Mouse (Mus musculus) lung, postnatal 4 days (tissue): Measurements from ENCODE around the gene Gabrb1.
A peak's percentile ranks its signal among the peaks of the same experiment; 100 is the strongest.

ENCODE experiments used
- DNase-seq, 2 experiments: peaks; one replicate each; pipeline ENCODE4 v3.0.0; 2021

The Gabrb1 gene

DNA sequence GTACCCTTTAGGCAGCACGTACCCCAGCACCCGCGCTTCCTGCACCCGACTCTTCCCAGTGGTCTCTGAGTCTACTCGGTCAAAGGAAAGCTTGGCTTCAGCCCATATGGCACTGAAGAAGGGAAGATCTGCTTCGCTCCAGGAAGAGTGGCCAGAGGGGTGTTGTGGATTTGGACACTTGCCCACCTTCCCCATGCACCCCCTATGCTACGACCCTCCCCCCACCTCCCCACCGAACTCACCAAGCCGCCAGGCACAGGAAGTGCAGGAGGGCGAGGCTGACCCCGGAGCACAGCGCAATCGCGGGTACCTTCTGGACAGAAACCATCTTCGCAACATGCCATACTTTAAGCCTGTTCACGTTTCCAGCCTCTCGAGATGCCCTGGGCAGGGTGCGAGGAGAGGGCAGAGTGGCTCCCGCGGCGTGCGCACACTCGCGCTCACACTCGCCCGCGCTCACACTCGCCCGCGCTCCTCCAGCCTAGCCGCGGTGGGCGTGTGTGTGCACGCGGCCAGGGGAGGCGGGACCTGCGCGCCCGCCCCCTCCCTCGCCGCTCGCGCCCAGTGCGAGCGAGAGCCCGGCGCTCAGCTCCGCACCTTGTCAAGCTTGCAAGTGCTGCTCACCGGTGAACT is at the start of gene Gabrb1:
Gene Gabrb1, plus strand, starts transcription at position 632 of the 633 bp plus-strand sequence.
- DNase-seq, result peak; percentile 4 to 31

DNA sequence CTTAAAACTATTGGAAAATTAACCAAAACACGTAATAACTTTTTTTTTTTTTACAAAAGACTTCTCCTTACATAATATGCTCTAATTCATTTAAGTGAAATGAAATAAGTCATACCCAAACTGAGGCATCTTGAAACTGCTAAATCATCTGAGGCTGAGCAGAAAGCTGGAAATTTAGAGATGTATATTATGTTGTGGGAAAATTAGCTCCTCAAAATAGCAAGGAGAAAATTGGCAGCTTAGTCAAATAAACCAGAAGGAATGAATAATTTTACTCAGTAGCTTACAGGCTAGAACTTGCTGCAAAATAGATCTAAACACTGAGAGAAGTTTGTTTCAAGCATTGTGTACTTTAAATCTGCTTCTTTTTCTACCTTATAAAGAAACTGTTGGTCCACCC is 49.2 kb upstream of the Gabrb1 start:
- no peak for DNase-seq

DNA sequence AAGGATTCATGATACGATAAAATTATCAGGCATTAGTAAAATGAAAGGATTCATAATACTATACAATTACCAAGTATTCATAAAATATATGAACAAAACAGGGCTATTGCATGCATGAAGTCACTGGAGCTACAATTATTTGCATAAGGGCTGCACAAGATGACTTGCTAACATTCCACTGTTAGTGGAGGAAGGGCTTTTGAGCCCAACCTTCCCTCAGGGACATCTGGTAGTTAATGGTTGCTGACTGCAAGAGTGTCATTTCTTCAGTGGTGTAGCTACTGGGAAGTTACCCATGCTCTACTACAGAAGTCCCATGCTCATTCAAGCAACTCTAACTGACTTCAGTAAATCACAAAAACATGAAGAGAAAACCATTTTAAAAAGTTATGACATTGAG is 43.6 kb upstream of the Gabrb1 start:
- DNase-seq, result no peak

DNA sequence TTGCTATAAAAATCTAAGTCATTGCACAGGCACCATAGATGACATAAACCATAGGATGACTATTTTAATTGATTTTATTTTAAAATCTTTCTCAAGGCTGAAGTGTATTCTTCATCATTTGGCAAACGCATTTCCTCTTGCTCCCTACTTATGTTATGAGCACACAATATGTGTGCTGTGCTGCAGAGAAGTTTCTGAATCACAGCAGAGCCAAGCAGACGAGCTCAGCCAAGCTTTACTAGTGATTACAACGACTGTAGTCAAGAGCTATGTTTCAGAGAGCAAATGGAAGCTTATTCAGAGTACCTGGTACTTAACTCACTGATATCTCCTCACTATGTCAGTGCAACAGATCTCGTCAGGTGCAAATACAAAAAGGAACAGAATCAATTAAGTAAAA is 41.2 kb upstream of the Gabrb1 start:
- DNase-seq, result no peak

DNA sequence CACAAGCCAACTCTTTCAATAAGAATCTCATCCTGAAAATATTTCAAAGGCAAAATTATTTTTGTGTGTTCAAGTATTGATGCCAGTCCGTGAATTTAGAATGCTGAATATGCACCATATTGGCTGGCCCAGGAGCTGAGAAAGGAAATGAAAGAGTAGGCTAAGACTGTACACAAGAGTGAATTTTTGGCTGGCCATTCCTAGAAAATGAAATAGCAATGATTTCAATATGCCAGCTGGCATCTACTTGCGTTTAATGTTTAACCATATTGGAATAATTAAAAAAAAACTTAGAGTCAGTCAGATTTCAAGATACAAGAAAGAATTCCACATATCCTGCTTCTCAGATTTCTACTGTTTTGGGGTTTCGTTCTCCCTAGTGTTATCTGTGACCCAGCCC is 30.1 kb upstream of the Gabrb1 start:
- no peak for DNase-seq

DNA sequence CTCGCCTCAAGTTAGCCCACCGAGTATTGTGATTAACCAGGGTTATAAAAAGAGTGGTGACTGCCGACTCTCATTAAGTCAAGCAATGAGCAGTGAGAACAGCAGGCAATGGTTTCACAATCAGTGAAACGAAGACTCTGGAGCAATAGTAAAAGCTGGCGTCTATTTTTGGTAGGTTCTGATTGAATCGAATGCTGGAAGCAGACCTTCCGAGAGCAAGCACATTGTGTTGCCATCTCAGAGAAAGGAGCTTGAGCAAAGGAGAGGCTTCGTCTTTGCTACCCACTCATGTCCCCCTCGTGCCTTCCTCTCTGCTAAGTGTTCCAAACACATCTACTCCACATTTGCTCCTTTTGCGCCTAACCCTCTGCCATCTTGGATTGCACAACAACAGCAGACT is 18.1 kb upstream of the Gabrb1 start:
- no peak for DNase-seq

DNA sequence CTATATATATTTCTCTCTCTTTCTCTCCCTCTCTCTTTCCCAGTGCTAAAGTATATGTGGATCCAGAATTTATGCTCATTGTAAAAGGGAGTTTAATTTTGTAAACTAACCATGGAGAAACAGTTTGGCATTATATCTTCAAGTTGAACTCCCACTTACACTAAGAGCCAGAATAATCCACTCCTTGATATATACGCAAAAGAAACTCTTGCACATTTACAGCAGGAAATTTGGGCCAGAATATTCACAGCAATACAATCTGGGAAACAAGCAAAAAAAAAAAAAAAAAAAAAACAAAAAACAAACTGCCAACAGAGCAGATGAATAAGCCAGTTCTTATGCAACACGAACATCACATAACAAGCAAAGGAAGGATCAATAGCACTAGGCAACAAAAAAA is 9.8 kb upstream of the Gabrb1 start:
- DNase-seq, result no peak

DNA sequence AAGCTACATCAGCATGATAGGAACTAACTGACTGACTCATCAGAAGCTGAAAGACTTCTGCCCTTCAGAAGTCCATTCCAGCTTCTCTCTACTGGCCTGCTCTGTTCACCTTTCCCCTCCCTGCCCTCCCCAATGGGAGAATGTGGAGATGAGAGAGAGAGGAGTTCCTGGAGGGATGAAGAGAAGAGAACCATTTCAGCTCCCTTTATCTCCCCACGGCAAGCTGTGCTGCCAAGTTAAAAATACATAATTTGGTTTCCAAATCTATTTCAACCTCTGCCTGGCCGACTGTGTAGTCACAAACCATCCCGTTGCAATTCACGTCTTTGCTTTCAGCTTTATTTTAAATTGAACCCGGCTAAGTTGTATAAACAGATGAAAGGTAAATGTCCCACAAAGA is 3.9 kb upstream of the Gabrb1 start:
- no peak for DNase-seq

DNA sequence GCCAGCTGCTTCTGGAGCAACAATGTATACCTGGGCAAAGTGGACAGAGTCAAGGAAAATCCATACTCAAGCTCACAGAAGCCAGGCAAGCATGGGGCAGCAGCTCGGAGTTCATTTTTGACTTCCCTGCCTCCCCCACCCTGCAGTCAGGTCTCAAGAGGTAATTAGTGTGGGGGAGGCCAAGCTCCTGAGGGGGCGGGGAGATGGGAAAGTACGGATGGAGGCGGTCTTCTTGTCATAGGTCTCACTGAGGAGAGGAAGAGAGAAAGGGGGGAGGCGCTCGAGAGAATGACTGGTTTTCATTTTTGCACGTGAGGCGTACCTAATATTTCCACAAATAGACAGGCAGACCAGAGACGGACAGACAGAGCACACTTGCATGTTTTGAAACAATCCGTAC is 1.1 kb upstream of the Gabrb1 start:
- no peak for DNase-seq

DNA sequence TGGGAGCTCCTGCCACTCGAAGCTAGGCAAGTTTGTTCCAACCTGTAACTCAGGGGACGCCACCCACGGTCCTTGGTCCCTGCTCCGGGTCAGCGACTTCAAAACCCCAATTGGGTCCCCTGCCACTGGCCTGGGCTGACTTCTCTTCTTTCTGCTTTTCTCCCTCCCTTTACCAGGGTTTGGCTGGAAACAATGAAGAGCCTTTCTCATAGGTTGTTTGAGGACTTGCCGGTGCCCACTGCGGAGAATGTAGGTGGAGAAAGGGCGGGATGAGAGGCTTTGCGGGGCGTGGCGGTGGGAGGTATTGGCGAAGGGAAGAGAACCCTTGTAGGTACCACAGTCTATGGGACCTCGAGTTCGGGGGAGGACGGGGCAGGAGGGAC is 193 bp downstream of the Gabrb1 start, which contains the start of gene Gabra4:
Gene Gabra4, minus strand, starts transcription at position 194 of the 383 bp plus-strand sequence.
- peak; percentile 6 to 22 for DNase-seq

DNA sequence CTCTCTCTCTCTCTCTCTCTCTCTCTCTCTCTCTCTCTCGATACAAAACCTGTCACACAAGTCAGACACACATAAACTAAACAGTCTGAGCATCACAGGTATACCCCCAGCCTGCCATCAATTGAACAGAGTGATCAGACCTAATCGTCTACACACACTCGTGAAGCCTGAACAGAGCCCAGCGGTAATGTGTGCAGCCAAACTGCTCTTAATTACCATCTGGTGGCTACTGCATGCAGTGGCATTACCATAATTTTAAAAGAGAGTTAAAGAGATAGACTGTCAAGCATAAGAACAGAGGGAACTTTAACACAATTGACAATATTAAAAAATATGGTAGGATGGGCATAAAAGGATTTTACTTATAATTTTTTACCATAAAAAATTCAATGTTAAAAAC is 7.7 kb downstream of the Gabrb1 start:
- no peak for DNase-seq

DNA sequence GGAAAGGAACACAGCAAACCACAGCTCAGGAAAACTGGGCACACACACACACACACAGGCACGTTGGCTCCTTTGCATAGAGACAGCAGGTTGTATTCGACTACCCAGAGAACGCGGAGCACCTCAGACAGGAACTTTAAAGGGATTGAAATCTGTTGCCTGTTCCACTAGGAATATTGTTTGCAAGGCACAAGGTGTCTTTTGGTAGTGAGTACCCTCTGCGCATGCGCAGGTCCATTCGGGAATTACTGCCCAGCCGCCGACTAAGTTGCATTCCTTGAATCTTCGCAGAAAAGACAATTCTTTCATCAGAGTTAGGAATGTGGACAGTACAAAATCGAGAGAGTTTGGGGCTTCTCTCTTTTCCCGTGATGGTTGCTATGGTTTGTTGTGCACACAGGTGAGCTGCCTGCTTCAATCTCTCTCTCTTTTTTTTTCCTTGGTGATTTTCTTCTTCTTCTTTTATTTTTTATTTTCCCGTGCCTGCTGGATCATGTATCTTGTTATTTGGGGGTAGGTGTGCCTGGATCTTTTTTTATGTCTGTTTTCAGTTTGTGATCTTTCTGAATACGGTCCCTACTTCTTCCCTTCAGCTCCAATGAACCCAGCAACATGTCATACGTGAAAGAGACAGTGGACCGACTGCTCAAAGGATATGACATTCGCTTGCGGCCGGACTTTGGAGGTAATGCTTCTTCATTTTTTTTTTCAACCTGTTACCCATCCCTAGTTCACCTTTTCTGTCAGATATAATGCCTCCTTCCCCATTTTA is 42.0 kb downstream of the Gabrb1 start:
- DNase-seq, result peak in 1 of 2 experiments; percentile 24

DNA sequence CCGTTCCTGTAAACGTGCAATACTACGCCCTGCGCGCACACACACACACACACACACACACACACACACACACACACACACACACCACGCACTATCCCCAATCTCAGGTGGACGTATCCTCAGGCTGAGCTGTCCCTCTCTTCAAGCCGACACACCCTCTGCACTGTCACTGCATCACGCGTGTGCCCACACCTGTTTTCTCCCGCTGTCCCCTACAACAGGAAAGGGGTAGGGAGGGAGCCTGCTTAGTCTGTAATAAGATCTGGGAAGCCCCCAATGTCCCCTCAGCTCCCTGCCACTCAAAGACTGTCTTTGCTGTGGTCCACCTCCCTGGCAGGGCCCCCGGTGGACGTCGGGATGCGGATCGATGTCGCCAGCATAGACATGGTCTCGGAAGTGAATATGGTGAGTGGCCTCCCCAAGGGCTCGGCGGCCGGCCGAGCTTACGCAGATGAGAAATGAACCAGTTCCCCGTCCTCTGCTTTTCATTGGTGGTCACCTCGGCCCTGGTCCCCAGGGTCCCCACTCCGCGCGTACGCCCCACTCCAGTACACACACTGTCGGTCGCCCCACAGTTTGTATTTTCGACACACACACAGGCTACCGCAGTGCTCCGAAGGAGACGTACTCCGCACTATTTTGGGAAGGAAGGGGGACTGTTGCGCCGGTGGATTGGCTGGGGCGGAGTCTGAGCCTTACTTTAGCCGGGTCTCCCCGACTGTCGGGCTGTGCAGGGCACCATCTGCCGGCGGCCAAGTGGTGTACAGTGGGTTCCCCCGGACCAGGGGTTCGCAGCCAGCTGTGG is 42.8 kb downstream of the Gabrb1 start:
- DNase-seq, result peak in 1 of 2 experiments; percentile 15

DNA sequence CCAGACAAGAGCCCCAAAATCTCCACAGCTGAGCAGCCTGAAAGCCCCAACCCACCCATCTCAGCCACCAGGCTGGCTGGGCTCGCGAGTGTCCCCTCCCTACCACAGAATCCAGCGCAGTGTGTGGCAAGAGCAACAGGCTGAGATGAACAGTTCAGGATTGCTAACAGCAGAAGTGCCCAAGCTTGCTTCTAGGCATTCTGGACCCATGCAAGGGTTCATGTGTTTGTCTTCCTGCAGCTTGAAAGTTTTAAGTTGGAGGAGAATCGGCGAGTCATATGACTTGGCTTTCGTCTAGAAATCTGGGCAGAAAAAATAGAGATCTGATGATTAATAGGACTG is 43.3 kb downstream of the Gabrb1 start:
- DNase-seq, result peak in 1 of 2 experiments; percentile 32

DNA sequence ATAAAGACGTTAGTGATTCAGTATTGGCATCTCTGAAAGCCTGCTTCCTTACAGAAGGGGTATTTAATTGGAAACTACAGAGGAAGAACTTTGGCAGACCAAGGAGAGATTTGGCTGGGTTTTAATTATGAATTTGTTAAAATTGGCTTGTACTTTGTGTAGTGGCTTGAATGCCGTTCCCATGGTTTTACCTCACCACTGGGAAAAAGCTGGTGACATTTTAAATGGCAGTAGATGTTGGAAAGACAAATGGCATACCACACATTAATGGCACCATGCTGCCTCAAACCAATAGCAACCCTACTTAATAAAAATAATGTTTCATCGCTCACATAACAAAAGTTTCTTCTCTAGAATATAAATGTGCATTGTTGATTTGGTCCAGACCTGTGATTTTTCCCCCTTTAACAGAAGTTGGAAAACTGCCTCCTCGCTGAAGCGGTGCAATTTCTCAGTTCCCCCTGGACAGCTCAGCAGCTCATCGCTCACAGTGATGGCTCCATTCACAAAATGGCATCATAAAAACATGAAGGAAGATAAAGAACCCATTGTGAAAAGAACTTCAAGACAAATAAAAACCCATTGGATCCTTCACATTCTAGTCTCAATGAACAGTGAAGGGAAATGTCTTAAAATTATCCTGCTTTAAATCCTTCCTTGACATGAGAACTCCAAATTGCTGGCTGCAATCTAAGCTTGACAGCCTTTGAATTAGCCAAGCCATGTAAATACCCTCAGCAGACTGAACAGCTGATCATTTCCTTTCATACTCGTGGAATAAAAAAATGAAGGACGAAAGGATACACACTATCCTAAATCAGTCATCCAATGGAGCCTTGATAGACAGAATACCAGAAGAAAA is 75.2 kb downstream of the Gabrb1 start:
- DNase-seq, result no peak

DNA sequence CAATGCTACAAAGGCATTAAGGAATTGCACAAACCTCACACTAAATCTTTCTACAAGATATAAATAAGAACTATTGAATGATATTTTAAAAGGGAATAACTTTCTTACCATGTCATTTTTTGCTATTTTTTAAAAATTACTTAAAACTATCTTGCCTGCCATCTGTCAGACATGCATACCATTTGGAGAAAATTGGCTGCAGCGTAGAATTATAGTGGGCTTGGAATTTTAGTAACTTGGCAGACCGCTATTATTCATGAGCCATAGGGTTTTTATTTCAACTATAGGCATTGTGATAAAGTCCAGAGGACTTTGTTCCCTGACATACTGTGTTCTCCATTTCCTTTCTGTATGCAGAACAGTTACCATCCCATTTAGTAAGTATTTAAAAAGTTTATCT is 89.5 kb downstream of the Gabrb1 start:
- no peak for DNase-seq

DNA sequence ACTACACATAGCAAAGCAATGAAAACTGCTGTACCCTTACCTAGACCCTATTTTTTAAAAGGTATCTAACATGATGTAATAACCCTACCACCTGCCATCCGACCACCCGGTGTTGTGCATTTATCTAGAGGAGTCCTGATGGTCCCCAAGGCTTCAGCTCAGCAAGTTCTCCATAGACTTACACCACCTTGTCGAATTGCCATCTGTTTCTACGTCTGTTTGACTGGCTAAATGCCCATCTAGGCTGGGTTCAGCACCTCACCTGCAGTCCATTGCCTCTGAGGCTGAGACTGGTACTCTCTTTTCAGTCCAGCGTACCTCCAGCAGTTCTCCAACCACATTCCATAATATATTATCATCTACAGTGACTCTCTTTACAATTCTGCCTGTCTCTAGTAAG is 96.1 kb downstream of the Gabrb1 start:
- no peak for DNase-seq

DNA sequence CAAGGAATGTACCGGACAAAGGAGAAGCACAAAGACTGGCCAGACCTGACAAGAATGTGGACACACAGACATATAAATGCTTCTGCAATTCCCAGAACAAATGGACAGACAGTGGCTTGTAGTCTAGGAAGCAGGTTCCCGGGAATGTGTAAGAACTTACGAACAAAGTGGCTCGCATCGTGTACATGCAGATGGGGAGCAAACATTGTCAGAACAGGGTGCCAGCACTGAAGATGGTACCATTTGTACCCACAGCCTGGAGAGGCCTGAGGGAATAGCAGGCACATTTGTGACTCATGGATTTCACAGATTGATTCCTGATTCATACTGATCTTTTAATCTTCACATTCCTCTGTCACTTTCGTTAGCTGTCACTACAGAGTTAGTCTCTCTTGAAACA is 103.2 kb downstream of the Gabrb1 start:
- no peak for DNase-seq

DNA sequence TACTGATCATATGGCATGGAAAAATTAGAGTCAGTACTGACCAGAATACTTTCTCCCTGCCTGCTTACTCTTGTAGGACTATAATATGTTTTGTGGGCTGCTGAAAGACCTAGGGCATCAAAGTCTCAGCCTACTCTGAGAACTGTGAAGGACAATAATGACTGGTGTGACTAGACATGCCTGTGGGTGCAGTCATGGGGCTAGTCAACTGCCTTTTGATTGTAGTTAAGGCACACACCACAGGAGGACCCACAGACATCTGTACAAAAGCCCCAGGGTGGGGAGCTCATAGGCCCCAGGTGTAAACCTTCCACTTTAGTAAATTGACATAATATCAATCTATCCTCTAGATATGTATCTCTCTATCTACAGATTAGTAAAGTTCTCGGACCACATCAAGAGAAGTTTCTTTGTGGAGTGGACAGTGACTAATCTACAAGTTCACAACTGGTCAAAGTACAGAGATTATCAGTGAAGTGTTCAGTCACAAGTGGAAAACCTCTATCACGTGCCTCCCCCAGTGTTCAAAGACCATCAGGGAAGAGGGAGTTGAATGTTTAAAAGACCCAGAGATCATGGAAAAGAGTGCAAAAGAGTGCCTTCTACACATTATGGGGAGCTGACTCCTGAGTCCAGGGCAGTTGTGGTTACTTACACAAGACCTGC is 123.7 kb downstream of the Gabrb1 start:
- no peak for DNase-seq

DNA sequence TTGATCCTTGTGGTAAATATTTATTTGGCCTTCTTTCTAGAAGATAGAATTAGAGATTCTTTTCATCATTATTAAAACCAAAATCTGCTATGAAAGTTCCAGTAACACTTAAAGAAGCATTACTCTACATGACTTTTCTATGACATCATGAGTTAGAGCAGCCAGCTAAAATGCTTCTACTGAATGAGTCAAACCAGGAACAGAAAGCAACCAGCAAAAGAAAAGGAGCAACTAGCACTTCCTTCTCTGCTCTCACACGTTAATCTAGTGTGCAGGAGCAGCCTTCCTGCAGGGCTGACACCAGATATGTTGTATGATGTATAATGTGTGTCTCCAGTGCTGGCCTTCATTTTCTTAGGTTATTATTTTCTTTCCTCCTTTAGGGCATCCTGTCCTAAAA is 164.9 kb downstream of the Gabrb1 start:
- DNase-seq, result no peak

DNA sequence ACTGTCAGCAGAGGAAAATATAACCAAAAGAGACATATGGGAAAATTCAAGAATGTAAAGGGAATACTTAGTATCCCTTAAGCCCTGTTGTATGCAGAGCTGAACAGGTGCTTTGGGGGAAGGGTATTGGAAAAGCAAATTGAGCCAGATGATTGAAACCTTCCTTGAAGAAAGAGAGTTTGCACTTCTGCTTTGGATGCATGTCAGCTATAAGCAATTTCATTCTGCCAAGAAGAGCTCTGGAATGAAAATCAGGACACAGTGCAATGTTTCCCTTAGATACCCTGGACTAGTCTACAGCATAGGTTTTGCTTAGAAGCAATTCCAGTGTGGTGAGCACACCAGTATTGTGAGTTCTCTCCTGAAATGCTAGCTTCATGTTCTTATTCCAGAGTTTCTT is 170.4 kb downstream of the Gabrb1 start:
- DNase-seq, result no peak

DNA sequence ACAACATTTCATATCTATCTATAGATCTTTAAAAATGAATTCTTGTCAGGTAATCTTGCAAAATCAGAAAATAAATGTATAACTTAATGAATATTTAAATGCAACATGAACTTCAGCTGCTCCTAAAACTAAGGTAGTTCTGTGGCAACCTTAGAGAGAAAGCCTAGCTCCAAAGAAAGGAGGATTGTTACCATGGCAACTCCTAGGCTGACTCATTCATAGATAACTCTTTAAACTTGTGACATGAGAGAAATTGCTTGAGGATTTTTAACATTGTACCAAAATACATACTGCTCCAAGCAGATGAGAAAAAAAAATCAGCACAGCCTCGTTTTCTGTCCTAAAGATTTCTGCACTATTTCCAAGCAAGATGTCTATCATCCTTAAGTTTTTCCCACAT is 171.1 kb downstream of the Gabrb1 start:
- DNase-seq, result no peak
